Mouse (Mus musculus) limb, embryonic 14.5 days (tissue): Measurements from ENCODE around the gene 1500011B03Rik. TPM values are rescaled to one million over a fixed set of nuclear protein-coding genes. Genes with fewer than 3 reads are reported as not detected.

ENCODE experiments used
- ATAC-seq: fragments of 200-750 bp; cut with Nextera tagmentation; 2 replicates; pipeline ENCODE4 v1.8.0; 2017; ENCODE audit warnings: low read depth, moderate number of reproducible peaks, moderate TSS enrichment; ENCODE audit not compliant: low FRiP score
- DNase-seq: peaks from one replicate; pipeline ENCODE4 v3.0.0-alpha.2; 2015; ENCODE audit warnings: low spot score
- H3K27ac ChIP-seq: fragments of 300-500 bp; sonication (generic); replicated peaks from 2 replicates; pipeline ENCODE4 v1.5.1; 2014; ENCODE audit warnings: low read depth, mild to moderate bottlenecking, low read length, moderate library complexity, mixed read lengths
- H3K27me3 ChIP-seq: fragments of 300-500 bp; sonication (generic); 2 replicates; pipeline ENCODE4 v1.6.1; 2014; ENCODE audit warnings: low read length, mixed read lengths; ENCODE audit not compliant: control insufficient read depth, insufficient read depth
- H3K36me3 ChIP-seq: fragments of 300-500 bp; sonication (generic); 2 replicates; pipeline ENCODE4 v1.6.1; 2014; ENCODE audit warnings: mild to moderate bottlenecking, low read length, moderate library complexity, mixed read lengths; ENCODE audit not compliant: control insufficient read depth, insufficient read depth
- H3K4me1 ChIP-seq: fragments of 300-500 bp; sonication (generic); 2 replicates; pipeline ENCODE4 v1.6.1; 2014; ENCODE audit warnings: antibody characterized with exemption, low read length, mixed read lengths; ENCODE audit not compliant: control insufficient read depth, insufficient read depth
- H3K4me2 ChIP-seq: fragments of 300-500 bp; sonication (generic); replicated peaks from 2 replicates; pipeline ENCODE4 v1.6.1; 2014; ENCODE audit warnings: low read depth, mild to moderate bottlenecking, low read length, moderate library complexity; ENCODE audit not compliant: severe bottlenecking
- H3K4me3 ChIP-seq: fragments of 300-500 bp; sonication (generic); replicated peaks from 2 replicates; pipeline ENCODE4 v1.5.1; 2014; ENCODE audit warnings: low read length
- H3K9ac ChIP-seq: fragments of 300-500 bp; sonication (generic); 2 replicates; pipeline ENCODE4 v1.6.1; 2014; ENCODE audit warnings: mild to moderate bottlenecking, low read depth, low read length, moderate library complexity; ENCODE audit not compliant: severe bottlenecking
- H3K9me3 ChIP-seq: fragments of 300-500 bp; sonication (generic); 2 replicates; pipeline ENCODE4 v1.6.1; 2016; ENCODE audit warnings: low read length; ENCODE audit not compliant: control insufficient read depth
- POLR2A ChIP-seq: fragments of 200-500 bp; IDR thresholded peaks from 2 replicates; pipeline ENCODE4 v1.8.0; 2012; ENCODE audit warnings: inconsistent platforms, mild to moderate bottlenecking, moderate library complexity, borderline replicate concordance; ENCODE audit not compliant: insufficient read depth, insufficient read length; ENCODE audit errors: extremely low read depth
- WGBS: fragments of 180-500 bp; shearing (Covaris S2); extraction: QIAGEN DNeasy Blood & Tissue Kit; methylation state at CpG from one replicate; pipeline ENCODE4 v1.1.7; 2014; 5-methylcytosine and 5-hydroxymethylcytosine counted together
- microRNA-seq: library from miRNA; unstranded; fragments of <30 nt; microRNA quantifications from one replicate; pipeline ENCODE4, GENCODE M21; 2016
- polyA plus RNA-seq, 2 experiments: library from polyadenylated mRNA; depleted of rRNA in 1 of 2; stranded (reverse) in 1 of 2; unstranded in 1 of 2; fragments of >200 nt; fragmentation: Nextera tagmentation in 1 of 2; extraction: Ambion mirVana in 1 of 2; gene quantifications; 2 replicates each; pipeline versions ENCODE4 v1.2.1 to v1.2.3; 2012 to 2014

1500011B03Rik gene
- polyA plus RNA-seq, 2 experiments: 76.7 to 95.9 TPM

DNA sequence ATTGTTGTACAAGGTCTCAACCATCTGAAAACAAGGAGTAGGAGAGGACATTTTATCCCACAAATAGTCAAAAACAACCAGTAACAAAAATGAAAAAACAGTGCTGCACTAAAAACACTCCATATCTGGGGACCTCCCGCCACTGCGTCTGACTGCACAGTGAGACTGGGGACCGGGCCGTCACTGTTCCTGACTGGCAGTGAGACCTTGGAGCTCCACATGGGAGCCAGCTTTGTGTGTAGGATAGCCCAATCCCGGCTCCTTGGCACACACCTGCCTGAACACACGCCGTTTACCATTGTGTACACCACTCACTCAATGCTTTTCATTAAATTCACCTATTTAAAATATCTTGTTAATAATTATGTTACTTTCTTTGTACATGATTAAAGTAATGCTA lies 56.1 kb downstream of the 1500011B03Rik start:
- no peak for ATAC-seq
- H3K27me3 ChIP-seq: no peaks in the 10 kb centered on the region

GRCm38 (mm10) chr5:114766686-114767085 lies 56.6 kb downstream of the 1500011B03Rik start:
- H3K36me3 ChIP-seq: peaks cover 37% of the 10 kb centered on the region
- DNase-seq (no peak), ATAC-seq (no peak)
- H3K27me3 ChIP-seq: no peaks in the 10 kb centered on the region
- H3K4me3 ChIP-seq: no peak overlapping the region
- no peak overlapping the region for H3K4me2 ChIP-seq
- TF ChIP-seq POLR2A: no peak
- H3K9me3 ChIP-seq: no peaks in the 10 kb centered on the region
- no peaks in the 10 kb centered on the region for H3K4me1 ChIP-seq
- H3K9ac ChIP-seq: no peak overlapping the region
- 87% methylated on average over 8 of the region's 8 CpGs for WGBS
- no peak overlapping the region for H3K27ac ChIP-seq

More for the DNA sequence above, 56.1 kb downstream of the 1500011B03Rik start:
- Histone ChIP-seq H3K4me2 (no peak overlapping the region), H3K4me3 (no peak overlapping the region), H3K36me3 (peaks cover 33% of the 10 kb centered on the region), H3K4me1 (0 out of 2 replicates have a peak, but pooled peaks cover 2% of the 10 kb centered on the region), H3K27ac (no peak overlapping the region), H3K9me3 (no peaks in the 10 kb centered on the region), H3K9ac (no peak overlapping the region)
- WGBS: 89% methylated on average over 7 of the region's 7 CpGs
- no peak for TF ChIP-seq POLR2A
- DNase-seq: no peak

GRCm38 (mm10) chr5:114764812-114765735 lies 58.2 kb downstream of the 1500011B03Rik start:
- WGBS: 87% methylated on average over 18 of the region's 18 CpGs
- no peak for TF ChIP-seq POLR2A
- Histone ChIP-seq H3K4me1 (no peaks in the 10 kb centered on the region), H3K36me3 (peaks cover 51% of the 10 kb centered on the region), H3K4me3 (no peak overlapping the region), H3K27me3 (no peaks in the 10 kb centered on the region), H3K4me2 (no peak overlapping the region), H3K27ac (no peak overlapping the region), H3K9ac (no peak overlapping the region), H3K9me3 (no peaks in the 10 kb centered on the region)
- ATAC-seq (peak; percentile 12; the same call in 1 of the 2 replicates), DNase-seq (no peak)

- 90% methylated on average over 8 of the region's 8 CpGs for WGBS
- TF ChIP-seq POLR2A: no peak
- no peak overlapping the region for H3K4me3 ChIP-seq
- H3K36me3 ChIP-seq: peaks cover 61% of the 10 kb centered on the region
- H3K9ac ChIP-seq: no peak overlapping the region
- no peaks in the 10 kb centered on the region for H3K4me1 ChIP-seq
- H3K27me3 ChIP-seq: no peaks in the 10 kb centered on the region
- no peak overlapping the region for H3K27ac ChIP-seq
- no peak overlapping the region for H3K4me2 ChIP-seq
- ATAC-seq: no peak
- H3K9me3 ChIP-seq: no peaks in the 10 kb centered on the region
- no peak for DNase-seq
These were observed 61.3 kb downstream of the 1500011B03Rik start for GRCm38 (mm10) chr5:114761980-114762379.

GRCm38 (mm10) chr5:114759536-114760090 lies 63.7 kb downstream of the 1500011B03Rik start:
- Histone ChIP-seq H3K4me1 (no peaks in the 10 kb centered on the region), H3K27me3 (no peaks in the 10 kb centered on the region), H3K4me2 (no peak overlapping the region), H3K9me3 (no peaks in the 10 kb centered on the region), H3K36me3 (peaks cover 67% of the 10 kb centered on the region), H3K9ac (no peak overlapping the region), H3K27ac (no peak overlapping the region), H3K4me3 (no peak overlapping the region)
- no peak for TF ChIP-seq POLR2A
- no peak for ATAC-seq
- 95% methylated on average over 5 of the region's 5 CpGs for WGBS
- no peak for DNase-seq

Small RNAs within 50 kb of the gene (microRNA-seq; reads per million reads assigned to microRNA genes)
- 12.6 reads per million, percentile 23 among the genes with 10 or more reads in this experiment for gene Mir6240

Other genes starting within 250 kb of the 1500011B03Rik start
- gene Trpv4, start 165.0 kb downstream of the 1500011B03Rik start, polyA plus RNA-seq (2012; rRNA removed): 44.9 and 68.2 TPM in 2 replicates
- gene Trpv4, start 165.0 kb downstream of the 1500011B03Rik start, polyA plus RNA-seq (2014; fragmentation: Nextera tagmentation; extraction: Ambion mirVana): 12.9 TPM in 2 replicates
- 132 and 144 TPM in 2 replicates for gene Gltp, start 132.5 kb downstream of the 1500011B03Rik start, polyA plus RNA-seq (2012; rRNA removed)
- 229 and 289 TPM in 2 replicates for gene Gltp, start 132.5 kb downstream of the 1500011B03Rik start, polyA plus RNA-seq (2014; fragmentation: Nextera tagmentation; extraction: Ambion mirVana)
- gene Tchp, start 115.7 kb downstream of the 1500011B03Rik start, polyA plus RNA-seq (2012; rRNA removed): 29.9 and 33.6 TPM in 2 replicates
- 10.7 and 13.0 TPM in 2 replicates for gene Tchp, start 115.7 kb downstream of the 1500011B03Rik start, polyA plus RNA-seq (2014; fragmentation: Nextera tagmentation; extraction: Ambion mirVana)
- 48.6 and 51.6 TPM in 2 replicates for gene Ankrd13a, start 48.8 kb downstream of the 1500011B03Rik start, polyA plus RNA-seq (2012; rRNA removed)
- 65.3 and 67.6 TPM in 2 replicates for gene Ankrd13a, start 48.8 kb downstream of the 1500011B03Rik start, polyA plus RNA-seq (2014; fragmentation: Nextera tagmentation; extraction: Ambion mirVana)
- gene Git2, start 48.0 kb downstream of the 1500011B03Rik start, polyA plus RNA-seq (2012; rRNA removed): 64.2 and 66.4 TPM in 2 replicates
- 41.6 and 44.3 TPM in 2 replicates for gene Git2, start 48.0 kb downstream of the 1500011B03Rik start, polyA plus RNA-seq (2014; fragmentation: Nextera tagmentation; extraction: Ambion mirVana)
- not detected in 2 replicates for gene 4930519G04Rik, start 30.2 kb upstream of the 1500011B03Rik start, polyA plus RNA-seq (2012; rRNA removed)
- not detected in 2 replicates for gene 4930519G04Rik, start 30.2 kb upstream of the 1500011B03Rik start, polyA plus RNA-seq (2014; fragmentation: Nextera tagmentation; extraction: Ambion mirVana)
- 0.12 and 0.13 TPM in 2 replicates for gene Gm9936, start 35.2 kb upstream of the 1500011B03Rik start, polyA plus RNA-seq (2012; rRNA removed)
- 0.08 and 0.36 TPM in 2 replicates for gene Gm9936, start 35.2 kb upstream of the 1500011B03Rik start, polyA plus RNA-seq (2014; fragmentation: Nextera tagmentation; extraction: Ambion mirVana)
- 1.6 and 2.0 TPM in 2 replicates for gene Oasl2, start 73.5 kb upstream of the 1500011B03Rik start, polyA plus RNA-seq (2012; rRNA removed)
- gene Oasl2, start 73.5 kb upstream of the 1500011B03Rik start, polyA plus RNA-seq (2014; fragmentation: Nextera tagmentation; extraction: Ambion mirVana): 1.7 and 1.9 TPM in 2 replicates
- 0.59 and 1.2 TPM in 2 replicates for gene Oasl1, start 99.8 kb upstream of the 1500011B03Rik start, polyA plus RNA-seq (2012; rRNA removed)
- 0.36 and 0.39 TPM in 2 replicates for gene Oasl1, start 99.8 kb upstream of the 1500011B03Rik start, polyA plus RNA-seq (2014; fragmentation: Nextera tagmentation; extraction: Ambion mirVana)
- gene 2210016L21Rik, start 118.7 kb upstream of the 1500011B03Rik start, polyA plus RNA-seq (2012; rRNA removed): 34.1 and 41.3 TPM in 2 replicates
- 54.7 and 72.7 TPM in 2 replicates for gene 2210016L21Rik, start 118.7 kb upstream of the 1500011B03Rik start, polyA plus RNA-seq (2014; fragmentation: Nextera tagmentation; extraction: Ambion mirVana)
- 0.03 and 0.08 TPM in 2 replicates for gene Hnf1a, start 147.6 kb upstream of the 1500011B03Rik start, polyA plus RNA-seq (2012; rRNA removed)
- gene Hnf1a, start 147.6 kb upstream of the 1500011B03Rik start, polyA plus RNA-seq (2014; fragmentation: Nextera tagmentation; extraction: Ambion mirVana): 0.06 TPM in 1 of 2 replicates, not detected in the other
- 100 and 143 TPM in 2 replicates for gene Sppl3, start 187.7 kb upstream of the 1500011B03Rik start, polyA plus RNA-seq (2012; rRNA removed)
- gene Sppl3, start 187.7 kb upstream of the 1500011B03Rik start, polyA plus RNA-seq (2014; fragmentation: Nextera tagmentation; extraction: Ambion mirVana): 42.7 and 74.3 TPM in 2 replicates